ENCODE assay signal across 9 mouse cellular contexts in the genomic region with DNA sequence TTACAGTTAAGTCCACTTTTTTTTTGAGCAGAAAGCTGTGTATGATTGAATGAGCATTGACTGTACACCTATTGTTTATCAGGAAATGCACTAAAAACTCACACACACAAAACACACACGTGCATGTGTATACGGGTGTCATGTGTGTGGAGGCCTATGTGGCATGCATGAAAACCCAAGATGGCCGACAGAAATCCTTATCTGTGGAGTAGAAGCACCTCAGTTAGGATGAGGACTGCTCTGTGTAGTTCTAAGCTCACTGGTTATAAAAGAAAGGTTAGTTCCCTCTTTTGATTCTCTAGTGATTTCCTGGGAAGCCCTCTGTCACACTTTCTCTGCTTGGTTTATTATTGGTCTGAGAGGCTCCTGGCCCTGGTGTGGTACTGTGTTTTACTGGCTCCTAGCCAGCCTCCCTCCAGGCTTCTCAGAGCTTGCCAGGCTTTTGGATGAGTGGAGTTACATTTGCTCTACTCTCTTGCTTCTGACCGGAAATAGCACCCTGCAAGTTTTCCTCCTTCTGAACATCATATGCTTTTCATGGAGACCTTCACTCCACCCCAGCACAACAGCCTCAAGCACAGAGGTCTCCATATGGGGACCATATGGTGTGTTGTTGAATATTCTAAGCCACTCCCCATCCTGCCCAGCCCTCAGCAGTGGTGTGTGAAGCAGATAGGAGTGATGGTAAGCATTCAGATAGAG. TPM values are rescaled to one million over a fixed set of nuclear protein-coding genes. Genes with fewer than 3 reads are reported as not detected.
DNase-seq lines count a peak whose midpoint lies in the region; ATAC-seq and TF ChIP-seq lines count a peak whose summit lies in the region.
"Had no signal": no experiment of that assay in that cellular context is flagged by ENCODE, and none has a peak within 500 bp of the region (broad histone marks: within the 10 kb centered on the region; RNA-seq: fewer than 3 reads in every experiment).

No protein-coding gene starts in this region.

- no peaks in the 10 kb centered on the region for H3K36me3 ChIP-seq in lung, postnatal 0 days (ENCODE audit: insufficient read depth, low read length)
- H3K36me3 ChIP-seq in hindbrain, embryonic 13.5 days: no peaks in the 10 kb centered on the region
- H3K36me3 ChIP-seq: liver, embryonic 15.5 days had no signal

- H3K9ac ChIP-seq in lung, postnatal 0 days (replicated peaks; ENCODE audit: low read depth): no peak overlapping the region
- H3K9ac ChIP-seq in hindbrain, embryonic 13.5 days: no peak overlapping the region
- H3K9ac ChIP-seq: liver, embryonic 15.5 days had no signal

- ATAC-seq in lung, postnatal 0 days: peak; percentile 28; the same call in 1 of the 2 replicates
- ATAC-seq in hindbrain, embryonic 13.5 days (ENCODE audit: low FRiP score): peak; percentile 79

- WGBS in lung, postnatal 0 days: 66% methylated on average over 4 of the region's 4 CpGs
- 84% methylated on average over 4 of the region's 4 CpGs for WGBS in hindbrain, embryonic 13.5 days

- peaks cover 6% of the 10 kb centered on the region; the same call in 1 of the 2 replicates for H3K4me1 ChIP-seq in lung, postnatal 0 days (ENCODE audit: insufficient read depth, low read depth, low read length)
- H3K4me1 ChIP-seq in hindbrain, embryonic 13.5 days (replicated peaks): peaks cover 18% of the 10 kb centered on the region; the same call in 1 of the 2 replicates
- H3K4me1 ChIP-seq: liver, embryonic 15.5 days had no signal

- H3K27ac ChIP-seq in lung, postnatal 0 days (ENCODE audit: low read length): no peak overlapping the region
- no peak overlapping the region for H3K27ac ChIP-seq in hindbrain, embryonic 13.5 days
- H3K27ac ChIP-seq: liver, embryonic 15.5 days had no signal

- H3K9me3 ChIP-seq in lung, postnatal 0 days (ENCODE audit: low read length): no peaks in the 10 kb centered on the region
- no peaks in the 10 kb centered on the region for H3K9me3 ChIP-seq in hindbrain, embryonic 13.5 days
- H3K9me3 ChIP-seq: liver, embryonic 15.5 days had no signal

- DNase-seq in lung, postnatal 0 days (ENCODE audit: low spot score): peak; percentile 13
- no peak for DNase-seq in lung, postnatal 14 days
- DNase-seq in cerebellum, postnatal 4 days (ENCODE audit: low spot score in 2 of 2): peak; percentile 43 to 90
- DNase-seq in right cerebral cortex, postnatal 25 days: peak; percentile 36
- DNase-seq in MN1 (ENCODE audit: low spot score): no peak
- DNase-seq in spleen, adult 18-20 months: no peak

- no peak for TF ChIP-seq CTCF in lung, postnatal 0 days (IDR thresholded peaks at IDR 0.05)

- no peak for TF ChIP-seq EP300 in lung, postnatal 0 days (IDR thresholded peaks at IDR 0.05)

- no peak overlapping the region for H3K4me2 ChIP-seq in lung, postnatal 0 days (replicated peaks; ENCODE audit: low read depth, low read length)
- no peak overlapping the region for H3K4me2 ChIP-seq in hindbrain, embryonic 13.5 days
- H3K4me2 ChIP-seq: liver, embryonic 15.5 days had no signal

- no peaks in the 10 kb centered on the region for H3K27me3 ChIP-seq in lung, postnatal 0 days (replicated peaks; ENCODE audit: insufficient read depth, low read length)
- H3K27me3 ChIP-seq in hindbrain, embryonic 13.5 days: no peaks in the 10 kb centered on the region
- H3K27me3 ChIP-seq: liver, embryonic 15.5 days had no signal

- H3K4me3 ChIP-seq in lung, postnatal 0 days (ENCODE audit: low read depth, low read length): no peak overlapping the region
- no peak overlapping the region for H3K4me3 ChIP-seq in hindbrain, embryonic 13.5 days
- H3K4me3 ChIP-seq: liver, embryonic 15.5 days had no signal

RNA-seq across cellular contexts. Expression of gene Col9a1, which starts 48.6 kb away (rescaled TPM):
- 0.27 and 0.50 TPM in 2 replicates for polyA plus RNA-seq in lung, postnatal 0 days (2015; fragmentation: Nextera tagmentation; extraction: Ambion mirVana)
- 5.9 and 13.1 TPM in 2 replicates for polyA plus RNA-seq in hindbrain, embryonic 13.5 days (2015; fragmentation: Nextera tagmentation; extraction: Ambion mirVana)
- polyA plus RNA-seq: spleen, adult 2 months had no signal

Comparison
In these comparisons a context has a peak if more than half of its experiments do, and no peak if none do; other contexts are left out.
1. DNase-seq: peak in lung, postnatal 0 days (single experiment), cerebellum, postnatal 4 days (2 of 2) and right cerebral cortex, postnatal 25 days (single experiment); none in lung, postnatal 14 days (single experiment), MN1 (single experiment) and spleen, adult 18-20 months (0 of 2).